Comparison of ENCODE assay signal across 12 mouse cellular contexts in genomic region chr6:52102699-52103098, GRCm38 (mm10). TPM values are rescaled to one million over a fixed set of nuclear protein-coding genes. Genes with fewer than 3 reads are reported as not detected.
DNase-seq lines count a peak whose midpoint lies in the region; ATAC-seq and TF ChIP-seq lines count a peak whose summit lies in the region.
"Had no signal": no experiment of that assay in that cellular context is flagged by ENCODE, and none has a peak within 500 bp of the region (broad histone marks: within the 10 kb centered on the region; RNA-seq: fewer than 3 reads in every experiment).

No protein-coding gene starts in this region.

- 0 out of 2 replicates have a peak, but pooled peaks cover 3% of the 10 kb centered on the region for H3K4me1 ChIP-seq in liver, embryonic 11.5 days (replicated peaks; ENCODE audit: control insufficient read depth, insufficient read depth, low read length)
- peaks cover 12% of the 10 kb centered on the region for H3K4me1 ChIP-seq in neural tube, embryonic 11.5 days (ENCODE audit: control insufficient read depth, insufficient read depth, low read length)
- no peaks in the 10 kb centered on the region for H3K4me1 ChIP-seq in forebrain, postnatal 0 days (ENCODE audit: insufficient read depth)
- H3K4me1 ChIP-seq: megakaryocyte, embryonic 14.5 days had no signal

- no peak overlapping the region for H3K4me2 ChIP-seq in liver, embryonic 11.5 days
- no peak overlapping the region for H3K4me2 ChIP-seq in neural tube, embryonic 11.5 days (ENCODE audit: low read depth)
- H3K4me2 ChIP-seq in forebrain, postnatal 0 days (ENCODE audit: low read depth) = no peak overlapping the region

- no peak for ATAC-seq in liver, embryonic 11.5 days (replicated peaks; ENCODE audit: low FRiP score)
- ATAC-seq in neural tube, embryonic 11.5 days (ENCODE audit: insufficient read depth, low FRiP score, low TSS enrichment) = no peak
- no peak for ATAC-seq in forebrain, postnatal 0 days
- ATAC-seq: activated CD4-positive, CD25-positive, alpha-beta regulatory T cell, adult 4 months had no signal

- peak overlapping the region; percentile 67 for H3K27ac ChIP-seq in gastrocnemius, adult 2 months
- H3K27ac ChIP-seq in liver, embryonic 11.5 days (ENCODE audit: low read depth, low read length) = no peak overlapping the region
- no peak overlapping the region for H3K27ac ChIP-seq in neural tube, embryonic 11.5 days (ENCODE audit: low read depth, low read length)
- H3K27ac ChIP-seq in forebrain, postnatal 0 days (ENCODE audit: low read depth, low read length) = no peak overlapping the region

- H3K27me3 ChIP-seq in liver, embryonic 11.5 days (replicated peaks; ENCODE audit: control insufficient read depth, insufficient read depth, low read length) = no peaks in the 10 kb centered on the region
- no peaks in the 10 kb centered on the region for H3K27me3 ChIP-seq in neural tube, embryonic 11.5 days (ENCODE audit: control insufficient read depth, insufficient read depth, low read length)
- H3K27me3 ChIP-seq in forebrain, postnatal 0 days (ENCODE audit: insufficient read depth, low read length) = no peaks in the 10 kb centered on the region

- DNase-seq in gastrocnemius, adult 2 months = peak; percentile 20
- no peak for DNase-seq in gastrocnemius, adult 18-20 months (ENCODE audit: low spot score)
- peak; percentile 12 for DNase-seq in liver
- DNase-seq in liver, embryonic 11.5 days (ENCODE audit: low spot score) = no peak
- peak; percentile 69 for DNase-seq in embryo, embryonic 10.5 days (ENCODE audit: low spot score)
- peak; percentile 67 for DNase-seq in neural tube, embryonic 11.5 days (ENCODE audit: low spot score)
- no peak for DNase-seq in forebrain, postnatal 0 days
- no peak for DNase-seq in urinary bladder, postnatal 10 days (ENCODE audit: low spot score)
- DNase-seq: cerebellum, adult 9-11 months had no signal

- H3K9ac ChIP-seq in liver, embryonic 11.5 days (ENCODE audit: low read depth, low read length) = no peak overlapping the region
- H3K9ac ChIP-seq in neural tube, embryonic 11.5 days (ENCODE audit: low read length) = no peak overlapping the region
- no peak overlapping the region for H3K9ac ChIP-seq in forebrain, postnatal 0 days

- TF ChIP-seq CTCF in gastrocnemius, adult 2 months (IDR thresholded peaks at IDR 0.05) = no peak
- no peak for TF ChIP-seq CTCF in forebrain, postnatal 0 days (IDR thresholded peaks at IDR 0.05; ENCODE audit: low read depth)

- WGBS in liver, embryonic 11.5 days = 68% methylated on average over 8 of the region's 8 CpGs
- WGBS in neural tube, embryonic 11.5 days = 27% methylated on average over 8 of the region's 8 CpGs
- WGBS in forebrain, postnatal 0 days = 64% methylated on average over 8 of the region's 8 CpGs

- intact Hi-C loops in gastrocnemius, adult 2 months (cut with DNase I) = no loop called here

- peak overlapping the region; percentile 37 for H3K4me3 ChIP-seq in gastrocnemius, adult 2 months
- H3K4me3 ChIP-seq in liver, embryonic 11.5 days (ENCODE audit: low read depth, low read length) = no peak overlapping the region
- no peak overlapping the region for H3K4me3 ChIP-seq in neural tube, embryonic 11.5 days (ENCODE audit: low read depth, low read length)
- H3K4me3 ChIP-seq in forebrain, postnatal 0 days (ENCODE audit: low read depth, low read length) = no peak overlapping the region
- H3K4me3 ChIP-seq: megakaryocyte, embryonic 14.5 days had no signal

- no peaks in the 10 kb centered on the region for H3K36me3 ChIP-seq in liver, embryonic 11.5 days (ENCODE audit: control insufficient read depth, insufficient read depth, low read length)
- no peaks in the 10 kb centered on the region for H3K36me3 ChIP-seq in neural tube, embryonic 11.5 days (ENCODE audit: control insufficient read depth, insufficient read depth, low read length)
- no peaks in the 10 kb centered on the region for H3K36me3 ChIP-seq in forebrain, postnatal 0 days (ENCODE audit: insufficient read depth)

- H3K9me3 ChIP-seq in liver, embryonic 11.5 days (ENCODE audit: control insufficient read depth, low read length) = no peaks in the 10 kb centered on the region
- no peaks in the 10 kb centered on the region for H3K9me3 ChIP-seq in neural tube, embryonic 11.5 days (ENCODE audit: control insufficient read depth, low read length)
- no peaks in the 10 kb centered on the region for H3K9me3 ChIP-seq in forebrain, postnatal 0 days (ENCODE audit: low read length)

RNA-seq across cellular contexts. Expression of gene Hoxa1, which starts 55.4 kb away (rescaled TPM):
- total RNA-seq in gastrocnemius, adult 2 months (2021) = under 1 TPM; 0.13 to 0.22 TPM
- under 1 TPM in 1 of 2 experiments, not detected in 1; 0.19 TPM for total RNA-seq in gastrocnemius, adult 18-20 months (2021)
- 2.6 and 3.2 TPM in 2 replicates for polyA plus RNA-seq in liver, embryonic 11.5 days (2014; fragmentation: Nextera tagmentation; extraction: Ambion mirVana)
- 8.0 and 9.3 TPM in 2 replicates for polyA plus RNA-seq in neural tube, embryonic 11.5 days (2014; fragmentation: Nextera tagmentation; extraction: Ambion mirVana)
- 0.10 TPM in 1 of 2 replicates, not detected in the other for total RNA-seq in forebrain, postnatal 0 days (2014; rRNA removed)
- polyA plus RNA-seq in forebrain, postnatal 0 days (2015; fragmentation: Nextera tagmentation; extraction: Ambion mirVana) = not detected in 2 replicates
- total RNA-seq: left cerebral cortex, postnatal 36 days had no signal
- polyA plus RNA-seq: activated CD4-positive, CD25-positive, alpha-beta regulatory T cell, adult 4 months had no signal

Comparison
In these comparisons a context has a peak if more than half of its experiments do, and no peak if none do; other contexts are left out.
1. DNase-seq: peak in gastrocnemius, adult 2 months (single experiment), liver (single experiment), embryo, embryonic 10.5 days (single experiment) and neural tube, embryonic 11.5 days (single experiment); none in gastrocnemius, adult 18-20 months (single experiment), liver, embryonic 11.5 days (single experiment), forebrain, postnatal 0 days (single experiment) and urinary bladder, postnatal 10 days (single experiment).